Mouse (Mus musculus) megakaryocyte, embryonic 14.5 days (primary cell): ENCODE data around the gene Hoxa13.

ENCODE experiments used
- FLI1 ChIP-seq: IDR thresholded peaks from 2 replicates; pipeline ENCODE4 v1.6.1; 2012; ENCODE audit warnings: low read length, inconsistent platforms, mixed read lengths
- GATA1 ChIP-seq: IDR thresholded peaks from 3 replicates; pipeline ENCODE4 v1.6.1; 2012; ENCODE audit warnings: mixed read lengths, low read length, inconsistent platforms, borderline replicate concordance

DNA sequence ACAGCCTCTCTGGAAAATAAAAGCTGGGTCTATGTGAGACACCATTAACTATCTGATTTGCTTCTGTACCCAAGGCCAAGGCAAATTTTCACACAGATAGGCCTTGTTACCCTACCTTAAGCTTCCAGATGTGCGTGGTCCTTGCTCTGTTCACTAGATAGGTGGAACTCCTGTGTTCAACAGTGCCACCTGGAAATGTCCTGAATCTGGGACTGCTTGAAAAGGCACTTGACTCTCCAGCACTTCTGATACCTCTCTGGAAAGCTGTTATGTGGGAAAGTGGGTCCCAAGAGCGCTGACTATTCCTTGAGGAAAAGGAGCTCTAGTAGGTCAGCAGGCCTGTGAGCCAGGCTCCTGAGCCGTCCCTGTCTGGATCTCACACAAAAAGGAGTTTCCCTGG is 23.9 kb downstream of the Hoxa13 start:
- no peak for TF ChIP-seq GATA1
- no peak for TF ChIP-seq FLI1
